ENCODE assay signal across 26 mouse cellular contexts in genomic region chr11:71007831-71008230, GRCm38 (mm10). TPM values are rescaled to one million over a fixed set of nuclear protein-coding genes. Genes with fewer than 3 reads are reported as not detected.
DNase-seq lines count a peak whose midpoint lies in the region; ATAC-seq and TF ChIP-seq lines count a peak whose summit lies in the region.
"Had no signal": no experiment of that assay in that cellular context is flagged by ENCODE, and none has a peak within 500 bp of the region (broad histone marks: within the 10 kb centered on the region; RNA-seq: fewer than 3 reads in every experiment).

No protein-coding gene starts in this region.

- H3K4me2 ChIP-seq in heart, postnatal 0 days (ENCODE audit: low read depth, low read length), result no peak overlapping the region
- no peak overlapping the region for H3K4me2 ChIP-seq in heart, embryonic 12.5 days
- H3K4me2 ChIP-seq: embryonic facial prominence, embryonic 13.5 days; forebrain, embryonic 15.5 days; liver, embryonic 13.5 days; lung, embryonic 15.5 days; midbrain, embryonic 12.5 days; neural tube, embryonic 12.5 days had no signal

- H3K4me3 ChIP-seq in gastrocnemius, adult 2 months, result no peak overlapping the region
- no peak overlapping the region for H3K4me3 ChIP-seq in heart, postnatal 0 days (ENCODE audit: low read depth, low read length)
- H3K4me3 ChIP-seq in heart, embryonic 12.5 days, result no peak overlapping the region
- no peak overlapping the region for H3K4me3 ChIP-seq in testis, adult 2 months (ENCODE audit: control insufficient read depth, low read depth, low read length)
- no peak overlapping the region for H3K4me3 ChIP-seq in macrophage (ENCODE audit: inconsistent target)
- H3K4me3 ChIP-seq: embryonic facial prominence, embryonic 13.5 days; forebrain, embryonic 10.5 days; forebrain, embryonic 15.5 days; liver, embryonic 13.5 days; lung, embryonic 15.5 days; megakaryocyte, embryonic 14.5 days; midbrain, embryonic 12.5 days; myocyte; neural tube, embryonic 12.5 days had no signal

- no peak for TF ChIP-seq POLR2A in testis, adult 2 months (IDR thresholded peaks at IDR 0.05; ENCODE audit: control insufficient read depth, low read depth, low read length)

- no peak for ATAC-seq in heart, postnatal 0 days (ENCODE audit: insufficient read depth, low read depth)
- no peak for ATAC-seq in heart, embryonic 12.5 days (ENCODE audit: insufficient number of reproducible peaks, low FRiP score)
- ATAC-seq in CD4-positive, CD25-positive, alpha-beta regulatory T cell, adult 4 months, result no peak
- ATAC-seq: forebrain, embryonic 15.5 days; hindbrain, embryonic 16.5 days; Patski had no signal

- no peak for TF ChIP-seq CTCF in gastrocnemius, adult 2 months (IDR thresholded peaks at IDR 0.05)
- no peak for TF ChIP-seq CTCF in heart, postnatal 0 days (IDR thresholded peaks at IDR 0.05; ENCODE audit: low read depth)
- no peak for TF ChIP-seq CTCF in testis, adult 2 months (IDR thresholded peaks at IDR 0.05; ENCODE audit: control insufficient read depth, insufficient read depth, insufficient replicate concordance, low read depth, low read length)

- no peak overlapping the region for H3K9ac ChIP-seq in heart, postnatal 0 days (replicated peaks; ENCODE audit: low read depth, low read length)
- no peak overlapping the region for H3K9ac ChIP-seq in heart, embryonic 12.5 days
- H3K9ac ChIP-seq: embryonic facial prominence, embryonic 13.5 days; forebrain, embryonic 15.5 days; liver, embryonic 13.5 days; lung, embryonic 15.5 days; midbrain, embryonic 12.5 days; neural tube, embryonic 12.5 days had no signal

- no peaks in the 10 kb centered on the region for H3K27me3 ChIP-seq in heart, postnatal 0 days (ENCODE audit: control insufficient read depth, insufficient read depth, low read length)
- no peaks in the 10 kb centered on the region for H3K27me3 ChIP-seq in heart, embryonic 12.5 days (replicated peaks)
- H3K27me3 ChIP-seq in testis, adult 2 months (ENCODE audit: control insufficient read depth, insufficient read depth, low read length), result no peaks in the 10 kb centered on the region
- H3K27me3 ChIP-seq: embryonic facial prominence, embryonic 13.5 days; forebrain, embryonic 15.5 days; liver, embryonic 13.5 days; lung, embryonic 15.5 days; megakaryocyte, embryonic 14.5 days; midbrain, embryonic 12.5 days; neural tube, embryonic 12.5 days; Patski had no signal

- H3K36me3 ChIP-seq in heart, postnatal 0 days (replicated peaks; ENCODE audit: control insufficient read depth, insufficient read depth, low read length), result peaks cover 39% of the 10 kb centered on the region
- peaks cover 46% of the 10 kb centered on the region for H3K36me3 ChIP-seq in heart, embryonic 12.5 days
- H3K36me3 ChIP-seq in testis, adult 2 months (ENCODE audit: control insufficient read depth, insufficient read depth, low read length), result no peaks in the 10 kb centered on the region
- H3K36me3 ChIP-seq in macrophage (ENCODE audit: inconsistent target), result peaks cover 37% of the 10 kb centered on the region

- 74% methylated on average over 7 of the region's 7 CpGs for WGBS in heart, postnatal 0 days
- WGBS in heart, embryonic 12.5 days, result 77% methylated on average over 7 of the region's 7 CpGs
- WGBS in macrophage (ENCODE audit: missing documents), result 85% methylated on average over 7 of the region's 7 CpGs

- no peaks in the 10 kb centered on the region for H3K9me3 ChIP-seq in heart, postnatal 0 days (replicated peaks; ENCODE audit: control insufficient read depth, low read length)
- no peaks in the 10 kb centered on the region for H3K9me3 ChIP-seq in heart, embryonic 12.5 days (replicated peaks)
- H3K9me3 ChIP-seq: embryonic facial prominence, embryonic 13.5 days; forebrain, embryonic 10.5 days; forebrain, embryonic 15.5 days; G1E; liver, embryonic 13.5 days; lung, embryonic 15.5 days; megakaryocyte, embryonic 14.5 days; midbrain, embryonic 12.5 days; neural tube, embryonic 12.5 days had no signal

- DNase-seq in gastrocnemius, adult 2 months, result no peak
- DNase-seq in gastrocnemius, postnatal 4 days (ENCODE audit: low spot score in 2 of 2), result no peak
- DNase-seq in heart, postnatal 0 days (ENCODE audit: low spot score), result peak; percentile 26
- no peak for DNase-seq in testis, postnatal 10 days (ENCODE audit: low spot score)
- DNase-seq: cerebellum, adult 11-12 months; kidney, adult 18-20 months; kidney, postnatal 4 days; liver, embryonic 13.5 days; thymus, postnatal 14 days had no signal

- no peak for TF ChIP-seq EP300 in heart, postnatal 0 days (IDR thresholded peaks at IDR 0.05; ENCODE audit: low read depth)

- peaks cover 11% of the 10 kb centered on the region for H3K4me1 ChIP-seq in heart, postnatal 0 days (ENCODE audit: control insufficient read depth, insufficient read depth)
- H3K4me1 ChIP-seq in heart, embryonic 12.5 days (replicated peaks), result peaks cover 9% of the 10 kb centered on the region
- H3K4me1 ChIP-seq in testis, adult 2 months (ENCODE audit: control insufficient read depth, insufficient read depth, low read length), result peaks cover 9% of the 10 kb centered on the region

- peaks cover 9% of the 10 kb centered on the region for H3K79me2 ChIP-seq in macrophage (ENCODE audit: inconsistent target)

- intact Hi-C loops in gastrocnemius, adult 2 months (cut with DNase I), result no loop called here

- peak overlapping the region; percentile 56 for H3K27ac ChIP-seq in gastrocnemius, adult 2 months
- H3K27ac ChIP-seq in heart, postnatal 0 days (ENCODE audit: low read depth), result peak overlapping the region; percentile 8; the same call in 1 of the 2 replicates
- no peak overlapping the region for H3K27ac ChIP-seq in heart, embryonic 12.5 days (ENCODE audit: poor library complexity, severe bottlenecking)
- H3K27ac ChIP-seq in testis, adult 2 months (ENCODE audit: control insufficient read depth, insufficient read depth, low read depth, low read length), result peak overlapping the region; percentile 32; the same call in 1 of the 2 replicates
- peak overlapping the region; percentile 13; the same call in 1 of the 2 replicates for H3K27ac ChIP-seq in macrophage
- H3K27ac ChIP-seq: embryonic facial prominence, embryonic 13.5 days; forebrain, embryonic 10.5 days; forebrain, embryonic 15.5 days; kidney, postnatal 0 days; liver, embryonic 13.5 days; lung, embryonic 15.5 days; midbrain, embryonic 12.5 days; neural tube, embryonic 12.5 days had no signal

RNA-seq across cellular contexts. Expression of gene Dhx33, which starts 3.6 kb away (rescaled TPM):
- total RNA-seq in gastrocnemius, adult 2 months (2021), result 10 to 100 TPM in 1 of 2 experiments, 1 to 10 TPM in 1; 8.4 to 10.3 TPM
- total RNA-seq in gastrocnemius, postnatal 4 days (2021), result 10 to 100 TPM; 13.9 to 19.5 TPM
- 19.6 and 20.6 TPM in 2 replicates for total RNA-seq in heart, postnatal 0 days (2014; rRNA removed; ENCODE audit: low replicate concordance)
- 5.8 and 6.3 TPM in 2 replicates for polyA plus RNA-seq in heart, postnatal 0 days (2015; fragmentation: Nextera tagmentation; extraction: Ambion mirVana)
- polyA plus RNA-seq in heart, embryonic 12.5 days (2016; fragmentation: Nextera tagmentation; extraction: Ambion mirVana), result 18.8 and 20.1 TPM in 2 replicates
- 13.8 and 16.1 TPM in 2 replicates for polyA plus RNA-seq in testis, adult 2 months (2012; rRNA removed)
- total RNA-seq in macrophage (2018; cell fraction: chromatin; rRNA removed), result 10 to 100 TPM in 25 of 26 experiments, 1 to 10 TPM in 1; 9.9 to 49.8 (median 26.2) TPM
- 10 to 100 TPM in 12 of 26 experiments, 1 to 10 TPM in 14; 5.0 to 12.8 (median 9.7) TPM for total RNA-seq in macrophage (2018; cell fraction: cytosol; rRNA removed)
- 10 to 100 TPM in 25 of 26 experiments, 1 to 10 TPM in 1; 8.6 to 48.5 (median 16.1) TPM for total RNA-seq in macrophage (2018; cell fraction: nucleus; rRNA removed)
- polyA plus RNA-seq in macrophage (2018), result 9.2 to 12.2 TPM (median 9.6 TPM) in 3 replicates
- 1 to 10 TPM; 5.0 to 6.0 TPM for polyA plus RNA-seq in CD4-positive, CD25-positive, alpha-beta regulatory T cell, adult 4 months (2017; shearing (Covaris generic))

RNA-seq across cellular contexts. Expression of gene Mis12, which starts 11.6 kb away (rescaled TPM):
- 1 to 10 TPM; 3.1 to 5.0 TPM for total RNA-seq in gastrocnemius, adult 2 months (2021)
- 10 to 100 TPM in 1 of 2 experiments, 1 to 10 TPM in 1; 9.7 to 13.0 TPM for total RNA-seq in gastrocnemius, postnatal 4 days (2021)
- 3.1 and 5.5 TPM in 2 replicates for total RNA-seq in heart, postnatal 0 days (2014; rRNA removed; ENCODE audit: low replicate concordance)
- polyA plus RNA-seq in heart, postnatal 0 days (2015; fragmentation: Nextera tagmentation; extraction: Ambion mirVana), result 11.2 and 11.4 TPM in 2 replicates
- 25.5 and 27.3 TPM in 2 replicates for polyA plus RNA-seq in heart, embryonic 12.5 days (2016; fragmentation: Nextera tagmentation; extraction: Ambion mirVana)
- 3.5 and 4.7 TPM in 2 replicates for polyA plus RNA-seq in testis, adult 2 months (2012; rRNA removed)
- total RNA-seq in macrophage (2018; cell fraction: chromatin; rRNA removed), result 10 to 100 TPM in 10 of 26 experiments, 1 to 10 TPM in 16; 3.8 to 17.2 (median 9.3) TPM
- 10 to 100 TPM; 14.2 to 29.5 (median 24.0) TPM for total RNA-seq in macrophage (2018; cell fraction: cytosol; rRNA removed)
- total RNA-seq in macrophage (2018; cell fraction: nucleus; rRNA removed), result 10 to 100 TPM in 21 of 26 experiments, 1 to 10 TPM in 5; 7.4 to 30.2 (median 15.5) TPM
- 24.4 to 31.1 TPM (median 27.7 TPM) in 3 replicates for polyA plus RNA-seq in macrophage (2018)
- polyA plus RNA-seq in CD4-positive, CD25-positive, alpha-beta regulatory T cell, adult 4 months (2017; shearing (Covaris generic)), result 10 to 100 TPM; 18.8 to 24.4 TPM

RNA-seq across cellular contexts. Expression of gene Derl2, which starts 11.8 kb away (rescaled TPM):
- 10 to 100 TPM; 14.8 TPM for total RNA-seq in gastrocnemius, adult 2 months (2021)
- 10 to 100 TPM; 20.2 to 20.7 TPM for total RNA-seq in gastrocnemius, postnatal 4 days (2021)
- 30.0 and 37.3 TPM in 2 replicates for total RNA-seq in heart, postnatal 0 days (2014; rRNA removed; ENCODE audit: low replicate concordance)
- 32.3 and 36.5 TPM in 2 replicates for polyA plus RNA-seq in heart, postnatal 0 days (2015; fragmentation: Nextera tagmentation; extraction: Ambion mirVana)
- polyA plus RNA-seq in heart, embryonic 12.5 days (2016; fragmentation: Nextera tagmentation; extraction: Ambion mirVana), result 35.2 and 40.9 TPM in 2 replicates
- polyA plus RNA-seq in testis, adult 2 months (2012; rRNA removed), result 37.2 and 41.8 TPM in 2 replicates
- 10 to 100 TPM; 27.0 to 75.3 (median 50.5) TPM for total RNA-seq in macrophage (2018; cell fraction: chromatin; rRNA removed)
- 10 to 100 TPM; 50.9 to 81.6 (median 65.1) TPM for total RNA-seq in macrophage (2018; cell fraction: cytosol; rRNA removed)
- total RNA-seq in macrophage (2018; cell fraction: nucleus; rRNA removed), result 10 to 100 TPM; 38.8 to 96.2 (median 61.9) TPM
- polyA plus RNA-seq in macrophage (2018), result 66.1 to 80.1 TPM (median 76.8 TPM) in 3 replicates
- 100 to 1,000 TPM; 121 to 138 TPM for polyA plus RNA-seq in CD4-positive, CD25-positive, alpha-beta regulatory T cell, adult 4 months (2017; shearing (Covaris generic))

RNA-seq across cellular contexts. Expression of gene C1qbp, which starts 25.0 kb away (rescaled TPM):
- total RNA-seq in gastrocnemius, adult 2 months (2021), result 100 to 1,000 TPM; 102 to 146 TPM
- 100 to 1,000 TPM; 163 to 164 TPM for total RNA-seq in gastrocnemius, postnatal 4 days (2021)
- 10.3 and 20.6 TPM in 2 replicates for total RNA-seq in heart, postnatal 0 days (2014; rRNA removed; ENCODE audit: low replicate concordance)
- 308 and 311 TPM in 2 replicates for polyA plus RNA-seq in heart, postnatal 0 days (2015; fragmentation: Nextera tagmentation; extraction: Ambion mirVana)
- polyA plus RNA-seq in heart, embryonic 12.5 days (2016; fragmentation: Nextera tagmentation; extraction: Ambion mirVana), result 293 and 299 TPM in 2 replicates
- 21.9 and 22.1 TPM in 2 replicates for polyA plus RNA-seq in testis, adult 2 months (2012; rRNA removed)
- 10 to 100 TPM in 6 of 26 experiments, 1 to 10 TPM in 20; 1.7 to 20.0 (median 6.5) TPM for total RNA-seq in macrophage (2018; cell fraction: chromatin; rRNA removed)
- total RNA-seq in macrophage (2018; cell fraction: cytosol; rRNA removed), result 100 to 1,000 TPM in 3 of 26 experiments, 10 to 100 TPM in 23; 49.6 to 105 (median 72.8) TPM
- 10 to 100 TPM in 22 of 26 experiments, 1 to 10 TPM in 4; 8.2 to 46.3 (median 15.1) TPM for total RNA-seq in macrophage (2018; cell fraction: nucleus; rRNA removed)
- polyA plus RNA-seq in macrophage (2018), result 71.5 to 186 TPM (median 95.5 TPM) in 3 replicates
- 10 to 100 TPM in 1 of 2 experiments, 1 to 10 TPM in 1; 3.7 to 16.3 TPM for polyA plus RNA-seq in CD4-positive, CD25-positive, alpha-beta regulatory T cell, adult 4 months (2017; shearing (Covaris generic))

RNA-seq across cellular contexts. Expression of gene 6330403K07Rik, which starts 25.5 kb away (rescaled TPM):
- total RNA-seq in gastrocnemius, adult 2 months (2021), result under 1 TPM in 1 of 2 experiments, not detected in 1; 0.36 TPM
- total RNA-seq in gastrocnemius, postnatal 4 days (2021), result 10 to 100 TPM; 19.5 to 21.8 TPM
- total RNA-seq in heart, postnatal 0 days (2014; rRNA removed; ENCODE audit: low replicate concordance), result 4.4 and 5.4 TPM in 2 replicates
- 6.0 and 8.1 TPM in 2 replicates for polyA plus RNA-seq in heart, postnatal 0 days (2015; fragmentation: Nextera tagmentation; extraction: Ambion mirVana)
- 42.9 and 44.4 TPM in 2 replicates for polyA plus RNA-seq in heart, embryonic 12.5 days (2016; fragmentation: Nextera tagmentation; extraction: Ambion mirVana)
- polyA plus RNA-seq in testis, adult 2 months (2012; rRNA removed), result 0.24 TPM in 1 of 2 replicates, not detected in the other
- total RNA-seq in macrophage (2018; cell fraction: chromatin; rRNA removed), result 1 to 10 TPM in 1 of 26 experiments, not detected in 25; 4.7 TPM
- not detected for total RNA-seq in macrophage (2018; cell fraction: cytosol; rRNA removed)
- not detected for total RNA-seq in macrophage (2018; cell fraction: nucleus; rRNA removed)
- polyA plus RNA-seq in macrophage (2018), result not detected in 3 replicates
- polyA plus RNA-seq in CD4-positive, CD25-positive, alpha-beta regulatory T cell, adult 4 months (2017; shearing (Covaris generic)), result 10 to 100 TPM in 1 of 2 experiments, 1 to 10 TPM in 1; 9.6 to 10.8 TPM
- total RNA-seq: hematopoietic stem cell, adult 5-6 weeks had no signal
- polyA plus RNA-seq: G1E had no signal
